Mouse (Mus musculus): ENCODE measurements around the gene Ctnnd2. TPM values are rescaled to one million over a fixed set of nuclear protein-coding genes. Genes with fewer than 3 reads are reported as not detected.
A peak's percentile ranks its signal among the peaks of the same experiment; 100 is the strongest.

Ctnnd2 gene
- polyA plus RNA-seq, 1 experiment from 2014 or later = 42.4 TPM

GRCm38 (mm10) chr15:30570254-30570800 lies 397.9 kb downstream of the Ctnnd2 start:
- Histone ChIP-seq H3K27me3 (no peaks in the 10 kb centered on the region), H3K4me3 (no peak overlapping the region), H3K9me3 (replicated peaks) (no peaks in the 10 kb centered on the region), H3K27ac (no peak overlapping the region), H3K4me1 (no peaks in the 10 kb centered on the region), H3K9ac (no peak overlapping the region), H3K4me2 (replicated peaks) (no peak overlapping the region), H3K36me3 (no peaks in the 10 kb centered on the region)
- no peak for ATAC-seq (ENCODE audit: low FRiP score)
- 84% methylated on average over 8 of the region's 8 CpGs for WGBS

GRCm38 (mm10) chr15:30587446-30587845 lies 415.1 kb downstream of the Ctnnd2 start:
- H3K27ac ChIP-seq = no peak overlapping the region
- H3K27me3 ChIP-seq = no peaks in the 10 kb centered on the region
- no peak overlapping the region for H3K9ac ChIP-seq
- no peaks in the 10 kb centered on the region for H3K36me3 ChIP-seq
- H3K4me3 ChIP-seq = no peak overlapping the region
- no peaks in the 10 kb centered on the region for H3K9me3 ChIP-seq (replicated peaks)
- ATAC-seq (ENCODE audit: low FRiP score) = no peak
- 81% methylated on average over 5 of the region's 5 CpGs for WGBS
- H3K4me1 ChIP-seq = no peaks in the 10 kb centered on the region
- no peak overlapping the region for H3K4me2 ChIP-seq (replicated peaks)

- Histone ChIP-seq H3K4me1 (no peaks in the 10 kb centered on the region; the same call in 1 of the 2 replicates), H3K27me3 (no peaks in the 10 kb centered on the region), H3K27ac (no peak overlapping the region), H3K36me3 (no peaks in the 10 kb centered on the region), H3K4me3 (no peak overlapping the region), H3K9ac (no peak overlapping the region), H3K9me3 (replicated peaks) (no peaks in the 10 kb centered on the region), H3K4me2 (replicated peaks) (no peak overlapping the region)
- WGBS = 98% methylated on average over 6 of the region's 6 CpGs
- no peak for ATAC-seq (ENCODE audit: low FRiP score)
Measured at GRCm38 (mm10) chr15:30590865-30591264, 418.5 kb downstream of the Ctnnd2 start.

- Histone ChIP-seq H3K9ac (no peak overlapping the region), H3K36me3 (no peaks in the 10 kb centered on the region), H3K27ac (no peak overlapping the region), H3K4me3 (no peak overlapping the region), H3K27me3 (no peaks in the 10 kb centered on the region), H3K4me1 (no peaks in the 10 kb centered on the region; the same call in 1 of the 2 replicates), H3K9me3 (replicated peaks) (no peaks in the 10 kb centered on the region), H3K4me2 (replicated peaks) (no peak overlapping the region)
- WGBS = 56% methylated on average over 1 of the region's 1 CpGs
- ATAC-seq (ENCODE audit: low FRiP score) = no peak
Measured at GRCm38 (mm10) chr15:30595507-30595906, 423.1 kb downstream of the Ctnnd2 start.

- H3K9ac ChIP-seq = no peak overlapping the region
- no peaks in the 10 kb centered on the region for H3K9me3 ChIP-seq (replicated peaks)
- H3K36me3 ChIP-seq = no peaks in the 10 kb centered on the region
- no peak overlapping the region for H3K27ac ChIP-seq
- no peak overlapping the region for H3K4me3 ChIP-seq
- H3K4me2 ChIP-seq (replicated peaks) = no peak overlapping the region
- H3K27me3 ChIP-seq = no peaks in the 10 kb centered on the region
- ATAC-seq (ENCODE audit: low FRiP score) = no peak
- no peaks in the 10 kb centered on the region for H3K4me1 ChIP-seq
- 83% methylated on average over 7 of the region's 7 CpGs for WGBS
Measured at GRCm38 (mm10) chr15:30610613-30611012, 438.2 kb downstream of the Ctnnd2 start.

GRCm38 (mm10) chr15:30615451-30615850 lies 443.1 kb downstream of the Ctnnd2 start:
- H3K9me3 ChIP-seq (replicated peaks) = no peaks in the 10 kb centered on the region
- no peaks in the 10 kb centered on the region for H3K4me1 ChIP-seq
- H3K36me3 ChIP-seq = no peaks in the 10 kb centered on the region
- H3K27me3 ChIP-seq = no peaks in the 10 kb centered on the region
- H3K4me2 ChIP-seq (replicated peaks) = no peak overlapping the region
- no peak for ATAC-seq (ENCODE audit: low FRiP score)
- H3K9ac ChIP-seq = no peak overlapping the region
- 52% methylated on average over 7 of the region's 7 CpGs for WGBS
- no peak overlapping the region for H3K27ac ChIP-seq
- H3K4me3 ChIP-seq = no peak overlapping the region

GRCm38 (mm10) chr15:30616861-30617260 lies 444.5 kb downstream of the Ctnnd2 start:
- H3K4me2 ChIP-seq (replicated peaks) = no peak overlapping the region
- H3K27ac ChIP-seq = no peak overlapping the region
- no peaks in the 10 kb centered on the region for H3K4me1 ChIP-seq
- 90% methylated on average over 3 of the region's 3 CpGs for WGBS
- no peaks in the 10 kb centered on the region for H3K36me3 ChIP-seq
- H3K9me3 ChIP-seq (replicated peaks) = no peaks in the 10 kb centered on the region
- no peak overlapping the region for H3K9ac ChIP-seq
- H3K4me3 ChIP-seq = no peak overlapping the region
- no peaks in the 10 kb centered on the region for H3K27me3 ChIP-seq
- no peak for ATAC-seq (ENCODE audit: low FRiP score)

GRCm38 (mm10) chr15:30617932-30618331 lies 445.5 kb downstream of the Ctnnd2 start:
- 73% methylated on average over 2 of the region's 2 CpGs for WGBS
- Histone ChIP-seq H3K4me2 (replicated peaks) (no peak overlapping the region), H3K4me3 (no peak overlapping the region), H3K27me3 (no peaks in the 10 kb centered on the region), H3K27ac (no peak overlapping the region), H3K36me3 (no peaks in the 10 kb centered on the region), H3K9ac (no peak overlapping the region), H3K9me3 (replicated peaks) (no peaks in the 10 kb centered on the region), H3K4me1 (no peaks in the 10 kb centered on the region)
- no peak for ATAC-seq (ENCODE audit: low FRiP score)

- H3K36me3 ChIP-seq = no peaks in the 10 kb centered on the region
- no peak overlapping the region for H3K4me3 ChIP-seq
- H3K27ac ChIP-seq = no peak overlapping the region
- ATAC-seq (ENCODE audit: low FRiP score) = no peak
- H3K4me1 ChIP-seq = 0 out of 2 replicates have a peak, but pooled peaks cover under 1% of the 10 kb centered on the region
- WGBS = 40% methylated on average over 3 of the region's 3 CpGs
- no peak overlapping the region for H3K4me2 ChIP-seq (replicated peaks)
- no peaks in the 10 kb centered on the region for H3K27me3 ChIP-seq
- H3K9ac ChIP-seq = no peak overlapping the region
- no peaks in the 10 kb centered on the region for H3K9me3 ChIP-seq (replicated peaks)
Measured at GRCm38 (mm10) chr15:30628524-30628923, 456.1 kb downstream of the Ctnnd2 start.

- Histone ChIP-seq H3K27me3 (no peaks in the 10 kb centered on the region), H3K27ac (no peak overlapping the region), H3K4me3 (no peak overlapping the region), H3K9me3 (replicated peaks) (no peaks in the 10 kb centered on the region), H3K36me3 (no peaks in the 10 kb centered on the region), H3K9ac (no peak overlapping the region), H3K4me1 (peaks cover 9% of the 10 kb centered on the region; the same call in 1 of the 2 replicates), H3K4me2 (replicated peaks) (no peak overlapping the region)
- no peak for ATAC-seq (ENCODE audit: low FRiP score)
- 80% methylated on average over 7 of the region's 7 CpGs for WGBS
Measured at GRCm38 (mm10) chr15:30632113-30632735, 459.8 kb downstream of the Ctnnd2 start.

- 43% methylated on average over 2 of the region's 2 CpGs for WGBS
- ATAC-seq (ENCODE audit: low FRiP score) = peak; percentile 64
- H3K27ac ChIP-seq = peak overlapping the region; percentile 83
Measured at GRCm38 (mm10) chr15:30633917-30634316, 461.5 kb downstream of the Ctnnd2 start.

GRCm38 (mm10) chr15:30634522-30634921 lies 462.1 kb downstream of the Ctnnd2 start:
- H3K9me3 ChIP-seq (replicated peaks) = no peaks in the 10 kb centered on the region
- ATAC-seq (ENCODE audit: low FRiP score) = peak; percentile 93
- peak overlapping the region; percentile 83 for H3K27ac ChIP-seq
- no peak overlapping the region for H3K4me3 ChIP-seq
- H3K36me3 ChIP-seq = no peaks in the 10 kb centered on the region
- H3K27me3 ChIP-seq = no peaks in the 10 kb centered on the region
- peaks cover 9% of the 10 kb centered on the region; the same call in 1 of the 2 replicates for H3K4me1 ChIP-seq
- H3K9ac ChIP-seq = no peak overlapping the region
- 21% methylated on average over 5 of the region's 5 CpGs for WGBS
- H3K4me2 ChIP-seq (replicated peaks) = 0 out of 2 replicates have a peak overlapping the region, but pooled peaks have one; percentile 17

More at GRCm38 (mm10) chr15:30633917-30634316, 461.5 kb downstream of the Ctnnd2 start:
- Histone ChIP-seq H3K9ac (no peak overlapping the region), H3K27me3 (no peaks in the 10 kb centered on the region), H3K4me3 (no peak overlapping the region), H3K4me1 (peaks cover 9% of the 10 kb centered on the region; the same call in 1 of the 2 replicates), H3K4me2 (replicated peaks) (no peak overlapping the region), H3K36me3 (no peaks in the 10 kb centered on the region), H3K9me3 (replicated peaks) (no peaks in the 10 kb centered on the region)

GRCm38 (mm10) chr15:30640651-30641050 lies 468.3 kb downstream of the Ctnnd2 start:
- Histone ChIP-seq H3K36me3 (no peaks in the 10 kb centered on the region), H3K9ac (no peak overlapping the region), H3K4me3 (no peak overlapping the region), H3K27ac (no peak overlapping the region), H3K9me3 (replicated peaks) (no peaks in the 10 kb centered on the region), H3K27me3 (no peaks in the 10 kb centered on the region), H3K4me1 (no peaks in the 10 kb centered on the region), H3K4me2 (replicated peaks) (no peak overlapping the region)
- no peak for ATAC-seq (ENCODE audit: low FRiP score)
- 93% methylated on average over 5 of the region's 5 CpGs for WGBS

Measured in hindbrain, embryonic 12.5 days (tissue).